Mouse (Mus musculus): ENCODE data around the gene Fgd6.

Gene Fgd6

DNA sequence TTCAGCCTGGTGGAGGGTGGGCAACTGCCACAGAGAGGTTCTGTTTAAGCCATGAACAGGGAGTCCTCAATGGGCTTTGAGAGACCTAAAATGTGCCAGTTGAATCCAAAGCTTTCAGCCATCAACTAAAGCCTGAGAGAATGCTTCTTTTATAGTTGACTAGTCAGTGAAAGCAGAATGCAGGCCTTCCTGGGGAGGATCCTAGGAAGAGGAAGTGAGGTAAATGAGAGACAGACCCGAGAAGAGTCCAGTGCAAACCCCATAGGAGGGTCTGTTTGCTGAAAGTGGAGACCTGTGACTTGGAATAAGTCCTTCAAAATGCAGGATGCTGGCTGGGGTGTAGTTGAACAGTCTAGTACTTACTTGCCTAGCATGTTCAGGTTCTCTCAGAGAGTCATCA lies 11.2 kb downstream of the Fgd6 start:
- DNase-seq: no peak

DNA sequence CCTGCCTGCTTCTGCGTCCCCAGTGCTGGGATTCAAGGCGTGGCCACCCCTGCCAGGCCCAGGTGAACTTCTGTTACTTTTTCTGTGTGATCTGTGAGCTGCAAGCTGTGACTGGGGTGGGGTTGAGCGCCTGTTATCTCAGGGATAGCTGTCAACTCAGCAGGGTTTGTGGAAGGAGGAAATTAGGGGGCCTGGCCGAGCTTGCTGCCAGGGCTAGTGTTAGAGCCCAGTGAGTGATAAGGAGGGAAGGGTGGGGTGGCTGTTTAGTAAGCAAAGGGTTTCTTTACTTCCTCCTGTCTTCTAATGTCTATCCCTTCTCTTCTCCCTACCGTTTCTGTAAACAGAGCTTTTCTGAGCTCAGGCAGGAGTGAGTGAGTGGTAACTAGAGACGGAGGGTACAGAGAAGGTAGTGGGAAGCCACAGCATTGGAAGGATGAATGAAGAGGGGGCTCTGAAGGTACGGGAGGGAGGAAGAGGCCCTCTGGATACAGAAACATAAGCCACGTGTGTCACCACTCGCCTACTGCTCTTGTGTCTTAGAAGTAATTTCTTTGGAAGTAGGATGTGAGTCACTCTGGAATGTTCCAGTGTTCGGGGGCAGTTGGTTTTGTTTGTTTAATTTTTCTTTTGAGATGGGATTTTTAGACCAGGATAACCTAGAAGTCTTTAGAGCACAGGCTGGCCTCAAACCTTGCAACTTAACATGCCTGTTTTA lies 12.2 kb downstream of the Fgd6 start:
- DNase-seq: no peak

DNA sequence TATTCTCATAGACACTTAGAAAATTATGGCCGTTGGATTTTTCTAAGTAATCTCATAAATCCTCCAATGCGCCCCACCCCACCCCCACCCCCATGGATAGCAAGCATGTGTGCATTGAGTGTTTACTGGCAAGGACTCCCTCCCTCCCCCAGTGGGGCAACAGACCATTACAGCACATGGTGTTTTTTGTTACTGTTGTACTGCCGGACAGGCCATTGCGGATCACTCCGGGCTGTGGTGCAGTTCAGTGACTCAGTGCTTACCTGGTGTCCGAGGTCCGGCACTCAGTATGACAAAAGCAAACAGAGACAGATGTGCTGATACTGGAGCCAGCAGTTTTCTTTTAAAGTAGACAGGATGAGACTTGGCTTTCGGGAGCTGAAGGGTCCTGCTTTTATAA lies 13.3 kb downstream of the Fgd6 start:
- DNase-seq: no peak

GRCm38 (mm10) chr10:94050736-94051135 lies 14.9 kb downstream of the Fgd6 start:
- DNase-seq: no peak

GRCm38 (mm10) chr10:94056487-94056886 lies 20.7 kb downstream of the Fgd6 start:
- no peak for DNase-seq

- no peak for DNase-seq
These were observed 23.8 kb downstream of the Fgd6 start for GRCm38 (mm10) chr10:94059618-94060055.

- DNase-seq: no peak
These were observed 24.4 kb downstream of the Fgd6 start for GRCm38 (mm10) chr10:94060190-94060589.

- DNase-seq: no peak
These were observed 26.6 kb downstream of the Fgd6 start for GRCm38 (mm10) chr10:94062357-94062756.

DNA sequence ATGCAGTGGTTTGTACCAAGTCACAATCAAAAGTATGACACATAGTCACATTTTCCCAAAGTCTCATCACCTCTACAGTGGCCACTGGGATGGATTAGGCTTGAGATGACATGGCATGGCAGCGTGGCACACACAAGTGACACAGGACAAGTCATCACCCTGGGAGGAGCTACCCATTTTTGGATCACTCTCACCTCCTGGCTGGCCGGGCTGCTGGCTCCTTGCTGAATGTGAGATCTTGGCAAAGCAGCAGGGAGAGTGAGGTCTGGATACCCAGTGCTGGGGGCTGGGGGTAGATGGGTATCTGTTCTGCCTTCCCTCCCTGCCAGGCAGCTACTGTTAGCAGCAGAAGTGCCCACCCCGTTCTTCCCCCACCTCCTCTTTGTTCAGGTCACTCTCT lies 31.1 kb downstream of the Fgd6 start:
- no peak for DNase-seq

DNA sequence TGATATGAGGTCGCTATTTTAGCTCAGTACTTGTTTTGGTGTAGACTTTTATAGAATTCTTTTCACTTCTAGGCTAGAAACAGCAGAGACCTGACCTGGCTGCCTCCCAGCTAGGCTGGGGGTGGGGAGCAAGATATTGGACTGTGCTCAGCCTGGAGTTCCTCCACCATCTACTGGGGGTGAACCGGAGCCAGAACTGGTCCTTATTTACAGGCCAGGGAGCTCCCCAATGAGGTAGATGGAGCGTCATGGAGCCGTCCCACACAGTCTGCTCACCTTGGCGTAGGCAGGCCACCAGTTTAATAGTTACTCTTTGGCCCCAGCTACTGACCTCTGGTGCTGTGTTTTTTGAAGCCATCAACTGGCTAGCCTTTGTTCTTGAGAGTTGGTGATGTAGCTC lies 32.9 kb downstream of the Fgd6 start:
- DNase-seq: no peak

DNA sequence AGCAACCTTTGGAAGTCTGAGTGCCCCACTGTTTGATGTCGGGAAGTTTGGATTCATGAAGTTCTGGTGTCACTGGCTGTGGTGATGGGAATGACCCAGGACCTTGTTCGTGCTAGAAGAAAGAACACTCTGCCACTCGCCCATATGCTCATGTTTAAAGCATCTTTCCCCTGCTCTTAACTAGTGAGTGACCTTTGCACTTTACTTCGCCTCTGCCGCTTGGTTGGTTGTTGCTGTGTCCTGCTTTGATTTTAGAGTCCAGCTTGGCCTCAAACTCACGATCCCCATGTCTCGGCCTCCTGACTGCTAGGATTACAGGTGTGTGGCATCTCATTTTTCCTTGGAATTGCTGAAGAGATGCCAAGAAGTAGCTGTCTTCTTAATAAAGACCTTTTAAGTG lies 35.8 kb downstream of the Fgd6 start:
- no peak for DNase-seq

- peak; percentile 36 for DNase-seq
These were observed 36.6 kb downstream of the Fgd6 start for GRCm38 (mm10) chr10:94072261-94072915.

DNA sequence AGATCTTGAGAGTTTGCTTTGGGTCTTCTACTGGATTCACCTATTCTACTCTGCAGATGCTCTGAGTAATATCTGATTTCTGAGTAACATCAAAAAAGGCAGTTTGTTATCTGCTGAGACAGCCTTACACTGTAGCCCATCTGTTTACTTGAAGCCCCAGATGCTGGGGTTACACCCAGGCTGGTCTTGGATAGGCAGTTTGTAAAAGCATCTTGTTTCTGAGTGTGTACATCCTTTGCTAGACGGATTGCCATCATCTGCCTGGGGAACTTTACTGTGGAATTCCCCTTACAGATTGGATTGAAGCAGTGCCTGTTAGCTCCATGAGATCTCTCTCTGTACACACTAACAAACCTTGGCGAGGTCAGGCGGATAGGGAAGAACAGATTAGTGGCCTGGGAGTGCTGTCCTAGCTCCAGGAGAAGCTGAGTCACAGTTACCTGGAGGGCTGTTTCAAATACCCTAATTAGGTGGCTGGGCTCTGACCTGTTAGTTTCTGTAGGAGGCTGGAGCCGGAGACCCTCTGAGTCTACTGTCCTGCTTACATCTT lies 37.2 kb downstream of the Fgd6 start:
- DNase-seq: no peak

GRCm38 (mm10) chr10:94076966-94077825 lies 41.4 kb downstream of the Fgd6 start:
- no peak for DNase-seq

DNA sequence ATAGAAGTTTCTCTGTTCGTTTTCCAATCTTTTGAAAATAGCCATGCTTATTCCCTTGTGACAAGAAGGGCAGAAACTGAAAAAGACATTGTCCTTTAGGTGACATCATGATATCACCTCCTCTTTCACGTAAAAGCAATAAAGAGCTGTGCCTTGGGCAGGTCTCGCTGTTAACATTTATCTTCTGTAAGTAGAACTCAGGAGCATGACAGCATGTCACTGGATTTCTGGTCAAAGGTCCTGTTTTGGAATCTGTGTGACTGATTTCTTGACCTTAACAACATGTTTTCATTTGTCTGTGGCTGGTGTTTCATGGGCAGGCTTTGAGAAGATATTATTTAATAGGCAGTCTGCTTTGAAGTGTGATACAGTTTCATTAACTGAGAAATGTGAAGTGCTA lies 44.9 kb downstream of the Fgd6 start:
- no peak for DNase-seq

- DNase-seq: no peak
These were observed 46.4 kb downstream of the Fgd6 start for GRCm38 (mm10) chr10:94082040-94082734.

GRCm38 (mm10) chr10:94086315-94086714 lies 50.5 kb downstream of the Fgd6 start:
- DNase-seq: no peak

GRCm38 (mm10) chr10:94087367-94088077 lies 51.7 kb downstream of the Fgd6 start:
- DNase-seq: peak; percentile 30

- no peak for DNase-seq
These were observed 54.2 kb downstream of the Fgd6 start for GRCm38 (mm10) chr10:94090032-94090431.

DNA sequence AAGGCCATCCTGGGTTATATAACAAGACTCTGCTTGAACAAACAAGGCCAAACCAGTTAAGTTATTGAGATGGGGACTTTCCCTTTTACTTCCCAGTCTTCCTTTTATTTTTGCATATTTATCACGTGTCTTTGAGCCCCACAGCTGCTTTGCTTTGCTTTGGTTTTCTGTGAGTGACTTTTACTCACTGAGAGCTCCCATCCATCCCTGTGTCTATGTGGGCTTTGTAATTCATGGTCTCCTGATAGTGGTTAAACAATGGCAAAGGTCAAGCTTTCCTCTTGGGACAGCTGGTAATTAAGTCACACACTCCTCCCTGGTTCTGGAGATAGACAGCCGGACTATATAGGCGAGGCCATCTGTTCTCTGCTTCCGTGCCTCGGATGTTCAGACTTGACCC lies 57.7 kb downstream of the Fgd6 start:
- no peak for DNase-seq

- DNase-seq: no peak
These were observed 60.1 kb downstream of the Fgd6 start for GRCm38 (mm10) chr10:94095743-94096465.

Measured in kidney, adult 11 months (tissue).